Mouse (Mus musculus) bone marrow macrophage, adult 2 months (primary cell): Measurements from ENCODE around the gene 4930578G10Rik. TPM values are rescaled to one million over a fixed set of nuclear protein-coding genes. Genes with fewer than 3 reads are reported as not detected.
"Not testable (repeated sequence)": the region's sequence is repeated elsewhere in the genome, so short reads cannot be mapped to it uniquely, and the experiment has no call there.

Source experiments
- H3K27ac ChIP-seq: 2 replicates; pipeline ENCODE4 v1.5.1; 2012; ENCODE audit warnings: low read depth, low read length; ENCODE audit not compliant: insufficient read depth
- H3K4me1 ChIP-seq: 2 replicates; pipeline ENCODE4 v1.6.1; 2012; ENCODE audit warnings: low read length; ENCODE audit not compliant: control insufficient read depth, insufficient read depth
- H3K4me3 ChIP-seq: 2 replicates; pipeline ENCODE4 v1.5.1; 2012; ENCODE audit warnings: mild to moderate bottlenecking, low read length, moderate library complexity; ENCODE audit not compliant: insufficient read depth
- CTCF ChIP-seq: IDR thresholded peaks from 2 replicates; pipeline ENCODE4 v1.5.1; 2012; ENCODE audit warnings: low read depth, mild to moderate bottlenecking, low read length, moderate library complexity
- POLR2A ChIP-seq: IDR thresholded peaks from 2 replicates; pipeline ENCODE4 v1.6.1; 2012; ENCODE audit warnings: mild to moderate bottlenecking, low read depth, low read length, borderline replicate concordance
- polyA plus RNA-seq: library from polyadenylated mRNA; stranded (reverse); fragments of >200 nt; gene quantifications from 2 replicates; pipeline ENCODE4 v1.2.4, GENCODE M21; 2012; ENCODE audit not compliant: missing spikeins, insufficient read depth, insufficient read length

Gene 4930578G10Rik
- polyA plus RNA-seq = not detected in 2 replicates

DNA sequence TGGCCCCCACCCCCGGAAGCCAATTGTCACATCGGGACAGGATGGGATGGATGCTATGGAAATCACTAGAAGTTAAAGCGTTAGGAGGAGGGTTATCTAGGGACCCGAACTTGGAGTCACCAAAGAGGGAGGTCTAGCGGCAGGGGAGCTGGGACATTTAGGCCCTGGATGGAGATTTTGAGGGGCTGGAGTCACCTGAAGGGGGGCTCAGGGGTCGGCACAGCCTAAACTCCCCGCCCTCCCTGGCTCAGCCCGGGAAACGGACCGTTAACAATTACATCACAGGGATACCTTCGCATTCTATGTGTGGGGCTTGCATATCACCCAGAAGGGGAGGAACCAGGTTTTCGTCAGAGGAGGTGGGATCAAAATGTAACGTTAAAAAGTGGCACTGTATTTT, at the start of gene 4930578G10Rik:
Gene 4930578G10Rik, plus strand, starts transcription at position 301 of the 400 bp plus-strand sequence.
- H3K27ac ChIP-seq, H3K4me1 ChIP-seq, H3K4me3 ChIP-seq: not testable (repeated sequence)

DNA sequence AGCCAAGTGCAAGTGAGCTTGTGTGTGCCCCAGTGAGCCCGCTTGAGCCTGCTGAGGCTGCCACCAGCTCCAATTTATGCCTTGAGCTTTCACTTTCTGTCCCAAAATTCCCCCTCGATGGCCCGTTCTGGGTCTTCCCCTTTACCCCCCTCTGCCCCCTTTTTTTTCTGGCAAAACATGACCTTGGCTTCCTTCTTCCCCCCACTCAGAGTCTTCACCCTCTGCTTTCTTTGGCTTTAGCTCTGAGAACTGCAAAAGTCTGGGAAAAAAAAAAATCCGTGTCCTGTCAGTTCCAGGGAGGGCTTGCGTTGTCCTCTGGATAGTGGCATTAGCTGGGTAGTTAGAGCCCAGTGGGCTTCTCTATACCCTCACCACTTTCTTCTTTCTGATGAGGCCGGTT, 21.1 kb downstream of the 4930578G10Rik start, which contains the start of gene Ccl19:
Gene Ccl19, minus strand, starts transcription at position 101 of the 400 bp plus-strand sequence.
- H3K27ac ChIP-seq, H3K4me3 ChIP-seq, H3K4me1 ChIP-seq: not testable (repeated sequence)

DNA sequence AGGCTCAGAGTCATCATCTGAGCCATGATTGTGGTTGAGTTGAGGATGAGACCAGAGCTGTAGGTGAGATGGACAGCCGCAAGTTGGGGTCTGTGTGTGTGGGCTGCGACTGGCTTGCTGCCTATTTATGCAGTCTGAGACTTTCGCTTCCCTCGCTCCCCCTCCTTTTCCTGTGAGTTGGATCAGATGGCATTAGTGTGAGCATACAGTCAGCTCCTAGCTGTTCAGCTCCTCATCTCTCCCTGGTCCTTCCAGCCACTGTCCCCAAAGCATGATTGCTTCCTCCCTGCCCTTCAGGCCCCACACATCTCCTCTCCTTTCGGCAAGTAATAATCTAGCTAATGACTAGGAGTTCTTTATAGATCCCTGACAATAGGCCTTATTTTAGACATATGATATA, 38.5 kb downstream of the 4930578G10Rik start, which contains the start of gene Ccl21a:
Gene Ccl21a, minus strand, starts transcription at position 101 of the 400 bp plus-strand sequence.
- H3K27ac ChIP-seq, H3K4me3 ChIP-seq, H3K4me1 ChIP-seq: not testable (repeated sequence)

DNA sequence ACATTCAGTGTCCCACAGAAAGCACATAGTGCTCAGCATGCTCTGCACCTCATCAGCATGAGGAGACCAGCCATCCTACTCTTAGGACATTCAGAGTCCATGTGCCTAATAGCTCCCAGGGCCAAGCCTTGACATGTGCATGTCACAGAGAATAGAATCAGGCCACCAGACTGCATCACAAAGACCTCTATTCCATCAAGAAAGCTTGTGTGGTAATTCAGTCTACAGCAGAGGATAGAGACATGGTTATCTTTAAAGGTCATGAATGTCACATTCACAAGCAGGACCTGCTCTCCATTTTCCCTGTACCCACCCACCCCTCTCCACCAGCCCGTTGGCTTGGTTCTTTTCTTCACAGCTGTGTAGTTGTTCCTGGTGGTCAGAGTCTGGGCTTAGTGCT, 118.4 kb downstream of the 4930578G10Rik start, which contains the start of gene Fam205a1:
Gene Fam205a1, minus strand, starts transcription at position 101 of the 400 bp plus-strand sequence.
- not testable (repeated sequence) for H3K27ac ChIP-seq, H3K4me1 ChIP-seq, H3K4me3 ChIP-seq

DNA sequence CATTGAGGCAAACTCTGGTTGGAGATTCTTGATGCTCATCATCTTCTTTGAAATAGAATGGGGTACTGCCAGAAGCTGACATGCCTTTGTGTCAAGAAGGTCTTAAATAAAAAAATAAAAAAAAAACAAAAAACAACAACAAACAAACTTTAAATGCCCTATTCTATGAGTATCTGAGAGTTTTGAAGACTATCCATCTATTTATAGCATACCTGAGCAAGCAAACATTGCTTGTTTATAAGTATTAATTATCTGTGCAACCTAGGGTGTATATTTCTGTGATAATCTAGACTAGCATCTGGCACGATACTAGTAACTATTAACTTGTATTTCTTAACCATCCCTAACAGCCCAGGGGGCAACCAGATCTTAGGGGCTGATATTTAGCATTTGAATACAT, 121.3 kb downstream of the 4930578G10Rik start, which contains the start of gene Gm12394:
Gene Gm12394, minus strand, starts transcription at position 101 of the 400 bp plus-strand sequence.
- H3K4me3 ChIP-seq, H3K4me1 ChIP-seq, H3K27ac ChIP-seq: not testable (repeated sequence)

DNA sequence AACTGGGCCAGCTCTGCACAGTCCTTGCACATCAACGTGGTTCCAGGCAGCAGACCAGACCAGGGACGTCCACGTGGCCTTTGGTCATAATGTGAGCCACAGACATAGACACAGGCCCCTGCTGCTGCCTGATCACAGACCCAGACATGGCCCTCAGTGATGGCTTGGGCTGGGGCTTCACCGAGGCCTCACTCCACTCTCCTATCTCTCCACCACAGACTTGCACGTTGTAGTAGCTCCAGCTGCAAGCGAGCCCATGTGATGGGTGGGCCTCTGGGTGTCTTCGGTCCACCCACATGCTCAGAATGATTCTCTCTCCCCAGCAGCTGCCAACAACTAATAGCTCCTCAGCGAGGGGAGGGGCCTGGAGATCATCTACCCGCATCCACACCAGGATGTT, 125.1 kb downstream of the 4930578G10Rik start:
- H3K4me3 ChIP-seq, H3K27ac ChIP-seq, H3K4me1 ChIP-seq: not testable (repeated sequence)

DNA sequence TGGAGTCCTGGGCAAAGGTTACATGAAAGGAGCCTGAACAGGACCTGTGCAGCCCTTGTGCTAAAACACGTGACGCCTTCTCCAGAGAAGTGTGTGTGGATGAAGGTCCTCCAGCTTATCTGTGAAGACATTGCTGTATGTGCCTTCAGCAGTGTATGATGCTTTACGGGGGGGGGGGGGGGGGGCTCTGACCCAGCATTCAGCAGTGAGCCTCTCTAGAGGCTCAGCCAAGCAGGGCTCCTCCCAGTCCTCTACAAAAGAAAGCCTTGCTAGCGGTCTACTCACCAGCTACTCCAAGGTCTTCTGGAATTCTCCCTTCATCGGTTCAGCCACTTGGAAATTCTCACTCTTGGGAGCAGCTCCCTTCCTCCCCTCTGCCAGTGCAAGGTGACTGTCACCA, 128.1 kb downstream of the 4930578G10Rik start:
- not testable (repeated sequence) for H3K27ac ChIP-seq, H3K4me3 ChIP-seq, H3K4me1 ChIP-seq

DNA sequence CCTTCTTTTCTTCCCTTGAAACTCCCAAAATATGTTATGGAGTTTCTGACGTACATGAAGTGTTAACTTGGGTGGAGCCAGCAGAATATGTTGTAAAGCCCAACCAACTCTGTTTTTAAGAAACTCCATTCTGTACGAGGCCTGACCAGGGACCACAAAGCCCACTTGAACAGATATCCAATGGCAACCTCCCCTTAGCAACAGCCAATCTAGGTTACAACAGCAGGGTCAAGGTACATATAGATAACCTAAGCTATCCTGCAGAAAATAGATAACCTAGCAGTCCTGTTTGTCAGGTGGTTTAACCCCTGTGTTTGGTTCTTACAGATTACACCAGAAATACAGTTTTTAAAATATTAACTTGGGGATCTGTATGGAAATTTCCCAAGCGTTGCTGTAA, 132.0 kb downstream of the 4930578G10Rik start:
- Histone ChIP-seq H3K27ac (no peak overlapping the region), H3K4me1 (no peaks in the 10 kb centered on the region), H3K4me3 (no peak overlapping the region)
- TF ChIP-seq POLR2A (no peak), CTCF (no peak)

DNA sequence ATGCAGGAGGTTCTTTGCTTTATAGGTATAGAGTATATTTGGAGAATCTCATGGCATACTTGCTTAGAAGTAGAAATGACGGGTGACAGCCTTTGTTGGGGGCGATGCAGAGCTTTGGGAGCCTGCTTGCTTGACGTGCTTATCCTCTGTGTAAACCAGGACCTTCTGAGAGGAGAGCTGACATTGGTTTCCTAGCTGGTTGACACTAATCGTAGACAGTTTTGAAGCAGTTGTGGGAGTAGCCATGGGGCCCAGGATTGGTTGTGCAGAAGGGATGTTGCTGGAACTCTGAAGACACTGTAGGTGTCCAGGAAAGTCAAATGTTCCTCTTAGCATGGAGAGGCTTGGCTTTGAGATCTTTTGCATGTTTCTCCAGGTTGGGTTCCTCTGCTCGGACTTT, 132.8 kb downstream of the 4930578G10Rik start:
- Histone ChIP-seq H3K4me1 (no peaks in the 10 kb centered on the region), H3K27ac (no peak overlapping the region), H3K4me3 (no peak overlapping the region)
- no peak for TF ChIP-seq CTCF
- TF ChIP-seq POLR2A = no peak

DNA sequence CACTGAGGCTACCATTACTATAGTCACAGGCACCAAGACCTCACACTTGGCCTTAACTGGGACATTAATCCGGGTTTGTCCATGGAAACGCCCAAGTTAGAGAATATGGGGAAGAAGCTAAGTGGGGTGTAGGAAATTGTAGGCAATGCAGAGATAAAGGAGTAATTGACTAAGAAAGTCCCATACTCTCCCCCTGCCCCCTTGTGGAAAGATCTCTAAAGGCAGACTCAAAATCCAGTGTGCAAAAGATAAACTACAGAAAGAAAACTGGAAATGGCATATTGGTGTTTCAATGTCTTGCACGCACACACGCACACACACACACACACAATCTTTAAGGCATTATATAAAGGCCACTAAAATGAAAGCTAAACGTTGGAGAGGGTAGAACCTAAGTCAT, 135.4 kb downstream of the 4930578G10Rik start:
- Histone ChIP-seq H3K4me3 (no peak overlapping the region), H3K27ac (no peak overlapping the region), H3K4me1 (no peaks in the 10 kb centered on the region)
- no peak for TF ChIP-seq POLR2A
- TF ChIP-seq CTCF = no peak

DNA sequence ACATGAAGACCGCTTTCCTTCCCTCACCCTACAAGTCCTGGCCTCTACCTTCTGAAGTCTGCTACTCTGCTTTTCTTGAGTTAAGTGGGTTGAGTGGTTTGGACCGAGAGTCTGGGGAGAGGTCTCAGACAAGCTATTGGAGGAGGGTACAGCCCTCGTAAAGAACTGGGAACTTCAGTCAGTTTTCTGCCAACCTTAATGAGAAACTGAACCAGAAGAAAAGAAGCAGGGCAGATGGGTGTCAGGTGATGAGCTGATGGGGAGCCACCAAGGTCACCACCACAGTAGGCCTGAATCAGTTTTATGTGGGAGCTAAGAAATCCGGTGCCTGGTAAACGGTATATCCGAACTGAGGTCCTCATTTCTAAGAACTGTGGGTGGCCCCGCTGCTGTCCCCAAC, 136.8 kb downstream of the 4930578G10Rik start:
- Histone ChIP-seq H3K4me1 (no peaks in the 10 kb centered on the region), H3K4me3 (no peak overlapping the region), H3K27ac (no peak overlapping the region)
- TF ChIP-seq POLR2A (no peak), CTCF (no peak)

DNA sequence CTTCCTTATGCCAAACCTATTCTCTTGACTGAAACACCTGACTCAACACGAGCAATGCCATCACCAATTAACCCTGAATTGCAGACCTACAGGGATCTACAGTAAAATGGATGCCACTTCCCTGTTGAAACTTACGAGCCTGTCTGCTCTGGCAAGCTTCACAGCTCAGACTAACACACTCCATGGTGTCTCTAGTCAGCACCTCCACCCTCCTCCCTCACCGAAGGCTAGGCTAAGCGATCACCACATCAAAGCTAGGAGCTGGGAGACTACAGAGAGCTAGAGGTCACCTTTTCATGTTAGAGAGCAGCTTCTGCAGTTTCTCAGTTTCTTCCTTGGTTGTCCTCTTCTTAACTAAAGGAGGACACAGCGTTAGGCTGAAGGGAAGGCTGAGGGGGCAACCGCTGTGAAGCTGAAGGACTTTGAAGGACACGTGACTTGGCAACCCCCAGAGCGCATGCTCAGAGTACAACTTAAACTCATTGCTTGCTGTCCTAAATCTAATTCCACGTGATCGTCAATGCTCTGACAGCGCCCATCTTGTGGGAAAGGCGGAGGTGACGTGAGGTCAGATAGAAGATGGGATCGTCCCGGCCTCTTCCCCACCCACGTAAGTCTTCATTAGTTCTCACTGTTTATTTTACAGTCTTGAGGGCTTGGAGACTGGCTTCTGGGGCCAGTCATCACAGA, 137.5 kb downstream of the 4930578G10Rik start:
- H3K4me3 ChIP-seq = no peak overlapping the region
- no peaks in the 10 kb centered on the region for H3K4me1 ChIP-seq
- H3K27ac ChIP-seq = no peak overlapping the region
- no peak for TF ChIP-seq POLR2A
- no peak for TF ChIP-seq CTCF
